ENCODE assay signal across 8 mouse cellular contexts in genomic region chr9:88326930-88327901, GRCm38 (mm10). TPM values are rescaled to one million over a fixed set of nuclear protein-coding genes. Genes with fewer than 3 reads are reported as not detected.
DNase-seq lines count a peak whose midpoint lies in the region; ATAC-seq lines count a peak whose summit lies in the region.

Gene Nt5e (plus strand): TSS chr9:88327197.

- peak within 1 kb of the TSS; percentile 63 for H3K9ac ChIP-seq in hindbrain, embryonic 14.5 days

- peak; percentile 91 for ATAC-seq in hindbrain, embryonic 14.5 days (ENCODE audit: low FRiP score)

- H3K9me3 ChIP-seq in hindbrain, embryonic 14.5 days (ENCODE audit: control insufficient read depth, low read length) = no peaks in the 10 kb centered on the region

- H3K27ac ChIP-seq in hindbrain, embryonic 14.5 days = no peak within 1 kb of the TSS

- H3K36me3 ChIP-seq in hindbrain, embryonic 14.5 days (replicated peaks; ENCODE audit: control insufficient read depth, insufficient read depth) = no peaks in the 10 kb centered on the region

- WGBS in hindbrain, embryonic 14.5 days = under 1% methylated on average over 64 of the region's 66 CpGs

- peaks cover 44% of the 10 kb centered on the region for H3K27me3 ChIP-seq in hindbrain, embryonic 14.5 days (ENCODE audit: control insufficient read depth, insufficient read depth, low read length)

- peak; percentile 74 for DNase-seq in R1 (ENCODE audit: low read depth, low spot score)
- peak; percentile 85 to 88 for DNase-seq in cerebellum, postnatal 25 days
- peak; percentile 66 for DNase-seq in gastrocnemius, adult 18-20 months (ENCODE audit: low spot score)
- peak; percentile 66 for DNase-seq in hindbrain, embryonic 14.5 days (ENCODE audit: low spot score)
- peak; percentile 62 to 64 for DNase-seq in layer of hippocampus, postnatal 36 days
- peak; percentile 73 for DNase-seq in lung, postnatal 25 days (ENCODE audit: low spot score)
- peak; percentile 77 for DNase-seq in retina, embryonic 14.5 days (ENCODE audit: low spot score)
- peak; percentile 70 for DNase-seq in urinary bladder, postnatal 14 days (ENCODE audit: low spot score)

- peak within 1 kb of the TSS; percentile 96 for H3K4me2 ChIP-seq in hindbrain, embryonic 14.5 days (replicated peaks)

- peaks cover 2% of the 10 kb centered on the region; the same call in 1 of the 2 replicates for H3K4me1 ChIP-seq in hindbrain, embryonic 14.5 days (replicated peaks; ENCODE audit: control insufficient read depth, insufficient read depth, low read length)

- peak within 1 kb of the TSS; percentile 54 for H3K4me3 ChIP-seq in hindbrain, embryonic 14.5 days (replicated peaks; ENCODE audit: low read length)

RNA-seq across cellular contexts. Expression of gene Nt5e, which starts in this region (rescaled TPM):
- 1 to 10 TPM; 1.6 to 2.7 TPM for total RNA-seq in gastrocnemius, adult 18-20 months (2021)
- polyA plus RNA-seq in hindbrain, embryonic 14.5 days (2014; fragmentation: Nextera tagmentation; extraction: Ambion mirVana) = 0.86 and 1.0 TPM in 2 replicates
- total RNA-seq in layer of hippocampus, postnatal 36 days (2021) = 1 to 10 TPM; 2.7 to 3.4 TPM
